Mouse (Mus musculus) neural tube, embryonic 12.5 days (tissue): ENCODE data around the gene Abcc1. TPM values are rescaled to one million over a fixed set of nuclear protein-coding genes. Genes with fewer than 3 reads are reported as not detected.

ENCODE experiments used
- ATAC-seq: fragments of 200-750 bp; cut with Nextera tagmentation; 2 replicates; pipeline ENCODE4 v1.8.0; 2017; ENCODE audit warnings: low read depth, mild to moderate bottlenecking, moderate TSS enrichment, moderate library complexity; ENCODE audit not compliant: low FRiP score
- H3K27ac ChIP-seq: fragments of 300-500 bp; sonication (generic); 2 replicates; pipeline ENCODE4 v1.5.1; 2016
- H3K27me3 ChIP-seq: fragments of 300-500 bp; sonication (generic); replicated peaks from 2 replicates; pipeline ENCODE4 v1.6.1; 2016; ENCODE audit warnings: mild to moderate bottlenecking
- H3K36me3 ChIP-seq: fragments of 300-500 bp; sonication (generic); 2 replicates; pipeline ENCODE4 v1.6.1; 2016; ENCODE audit warnings: mild to moderate bottlenecking
- H3K4me1 ChIP-seq: fragments of 300-500 bp; sonication (generic); 2 replicates; pipeline ENCODE4 v1.6.1; 2016
- H3K4me2 ChIP-seq: fragments of 300-500 bp; sonication (generic); replicated peaks from 2 replicates; pipeline ENCODE4 v1.6.1; 2016; ENCODE audit warnings: mild to moderate bottlenecking
- H3K4me3 ChIP-seq: fragments of 300-500 bp; sonication (generic); 2 replicates; pipeline ENCODE4 v1.5.1; 2016
- H3K9ac ChIP-seq: fragments of 300-500 bp; sonication (generic); 2 replicates; pipeline ENCODE4 v1.6.1; 2016; ENCODE audit warnings: mild to moderate bottlenecking
- H3K9me3 ChIP-seq: fragments of 300-500 bp; sonication (generic); 2 replicates; pipeline ENCODE4 v1.6.1; 2016; ENCODE audit warnings: mild to moderate bottlenecking
- WGBS: fragments of 180-500 bp; shearing (Covaris S2); methylation state at CpG from one replicate; pipeline ENCODE4 v1.1.7; 2016; 5-methylcytosine and 5-hydroxymethylcytosine counted together
- polyA plus RNA-seq: library from polyadenylated mRNA; unstranded; fragments of >200 nt; fragmentation: Nextera tagmentation; extraction: Ambion mirVana; gene quantifications from 2 replicates; pipeline ENCODE4 v1.2.1, GENCODE M21; 2016

Abcc1 gene
- polyA plus RNA-seq, 1 experiment from 2014 or later = 7.5 TPM

- no peak overlapping the region for H3K9ac ChIP-seq
- no peak for ATAC-seq
- no peak overlapping the region for H3K4me2 ChIP-seq
- H3K9me3 ChIP-seq = no peaks in the 10 kb centered on the region
- no peaks in the 10 kb centered on the region for H3K4me1 ChIP-seq
- H3K36me3 ChIP-seq = peaks cover 17% of the 10 kb centered on the region; the same call in 1 of the 2 replicates
- H3K4me3 ChIP-seq = no peak overlapping the region
- 77% methylated on average over 10 of the region's 10 CpGs for WGBS
- H3K27ac ChIP-seq = no peak overlapping the region
- no peaks in the 10 kb centered on the region for H3K27me3 ChIP-seq
These were observed 116.3 kb downstream of the Abcc1 start for GRCm38 (mm10) chr16:14477510-14478300.

DNA sequence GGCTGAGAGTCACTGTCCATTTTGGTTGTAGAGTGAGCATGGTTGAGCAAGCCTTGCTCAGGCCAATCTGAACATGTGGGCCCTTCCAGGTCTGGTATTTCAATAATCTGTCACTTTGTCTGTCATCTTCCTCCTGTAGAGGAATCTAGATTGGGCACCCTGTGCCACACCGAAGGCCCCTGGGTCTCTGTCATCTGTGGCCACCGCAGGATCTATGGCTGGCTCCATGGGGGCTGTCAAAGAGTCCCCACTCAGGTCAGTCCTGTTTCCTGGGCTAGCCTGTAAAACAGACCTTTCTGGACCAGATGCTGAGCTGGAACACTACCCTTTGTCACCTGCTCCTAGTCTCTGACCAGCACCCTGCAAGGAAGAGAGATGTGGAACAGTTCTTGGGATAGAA lies 118.3 kb downstream of the Abcc1 start:
- no peak overlapping the region for H3K9ac ChIP-seq
- no peaks in the 10 kb centered on the region for H3K27me3 ChIP-seq
- H3K4me1 ChIP-seq = no peaks in the 10 kb centered on the region
- H3K9me3 ChIP-seq = no peaks in the 10 kb centered on the region
- H3K27ac ChIP-seq = no peak overlapping the region
- 93% methylated on average over 2 of the region's 2 CpGs for WGBS
- ATAC-seq = no peak
- H3K4me3 ChIP-seq = no peak overlapping the region
- no peak overlapping the region for H3K4me2 ChIP-seq
- H3K36me3 ChIP-seq = no peaks in the 10 kb centered on the region

GRCm38 (mm10) chr16:14483221-14483620 lies 121.9 kb downstream of the Abcc1 start:
- Histone ChIP-seq H3K36me3 (no peaks in the 10 kb centered on the region), H3K4me1 (no peaks in the 10 kb centered on the region), H3K27ac (no peak overlapping the region), H3K9ac (no peak overlapping the region), H3K9me3 (no peaks in the 10 kb centered on the region), H3K27me3 (no peaks in the 10 kb centered on the region), H3K4me2 (no peak overlapping the region), H3K4me3 (no peak overlapping the region)
- 67% methylated on average over 1 of the region's 1 CpGs for WGBS
- no peak for ATAC-seq

DNA sequence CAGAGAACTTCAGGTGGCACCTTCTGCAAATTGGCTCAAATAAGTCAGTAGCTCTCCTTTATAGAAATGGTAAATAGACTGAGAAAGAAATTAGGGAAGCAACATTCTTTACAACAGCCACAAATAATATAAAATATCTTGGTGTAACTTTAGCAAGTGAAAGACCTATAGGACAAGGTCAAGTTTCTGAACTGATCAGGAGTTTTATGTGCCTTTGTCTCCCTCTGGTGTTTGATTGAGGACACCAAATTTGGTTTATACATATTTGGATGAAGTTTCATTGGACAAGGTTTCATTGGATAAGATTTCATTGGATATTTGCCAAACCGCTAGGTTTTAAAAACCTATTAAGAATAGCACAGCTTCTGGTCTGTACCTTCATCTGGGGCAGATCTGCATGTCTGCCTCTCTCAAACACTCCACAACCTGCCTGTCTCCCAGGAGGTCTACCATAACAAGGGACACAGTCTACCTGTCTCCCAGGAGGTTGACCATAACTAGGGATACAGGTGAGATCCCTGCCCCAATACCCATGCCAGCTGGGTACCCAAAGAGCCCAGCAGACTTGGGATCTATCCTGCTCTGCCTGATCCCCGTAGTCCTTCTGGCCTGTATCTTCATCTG lies 132.2 kb downstream of the Abcc1 start:
- WGBS = 85% methylated on average over 2 of the region's 2 CpGs
- Histone ChIP-seq H3K9ac (no peak overlapping the region), H3K36me3 (no peaks in the 10 kb centered on the region), H3K4me1 (no peaks in the 10 kb centered on the region), H3K9me3 (no peaks in the 10 kb centered on the region), H3K27me3 (no peaks in the 10 kb centered on the region), H3K4me3 (no peak overlapping the region), H3K27ac (no peak overlapping the region), H3K4me2 (no peak overlapping the region)
- no peak for ATAC-seq

DNA sequence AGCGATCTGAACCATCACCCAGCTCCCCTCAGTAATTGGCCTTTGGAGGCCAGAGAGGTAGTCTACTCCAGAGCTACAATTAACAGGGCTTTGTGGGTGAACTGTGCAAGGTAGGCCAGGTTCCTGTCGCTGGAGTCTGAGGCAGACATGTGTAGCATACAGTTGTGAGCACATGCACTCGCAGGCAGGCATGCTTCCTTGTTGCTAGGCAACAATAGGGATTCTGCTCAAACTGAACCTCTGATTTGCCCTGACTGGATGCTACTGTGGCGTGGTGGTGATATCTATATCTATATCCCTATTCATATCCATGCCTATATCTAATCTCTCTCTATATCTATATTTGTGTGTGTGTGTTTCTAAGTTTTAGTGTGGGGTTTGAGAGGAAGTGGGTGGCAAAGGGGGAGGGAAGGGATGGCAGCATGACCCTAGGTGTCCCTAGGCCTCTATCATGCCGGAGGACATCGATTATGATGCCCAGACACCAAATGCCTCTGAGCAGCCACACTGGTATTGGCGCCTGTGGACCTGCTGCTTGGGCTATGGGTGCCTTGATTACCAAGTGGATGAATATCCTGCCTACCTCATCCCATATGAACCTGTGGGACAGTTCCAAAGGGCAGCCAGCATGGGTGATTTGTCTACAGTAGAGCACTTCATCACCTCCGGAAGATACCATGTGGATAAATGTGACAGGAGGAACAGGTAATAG lies 140.4 kb downstream of the Abcc1 start:
- no peak for ATAC-seq
- H3K36me3 ChIP-seq = no peaks in the 10 kb centered on the region
- no peak overlapping the region for H3K4me2 ChIP-seq
- WGBS = 84% methylated on average over 8 of the region's 8 CpGs
- no peak overlapping the region for H3K9ac ChIP-seq
- no peak overlapping the region for H3K4me3 ChIP-seq
- H3K9me3 ChIP-seq = no peaks in the 10 kb centered on the region
- H3K27ac ChIP-seq = no peak overlapping the region
- H3K27me3 ChIP-seq = no peaks in the 10 kb centered on the region
- H3K4me1 ChIP-seq = no peaks in the 10 kb centered on the region

GRCm38 (mm10) chr16:14506461-14506860 lies 145.1 kb downstream of the Abcc1 start:
- Histone ChIP-seq H3K9me3 (no peaks in the 10 kb centered on the region), H3K4me1 (no peaks in the 10 kb centered on the region), H3K4me2 (no peak overlapping the region), H3K9ac (no peak overlapping the region), H3K4me3 (no peak overlapping the region), H3K36me3 (no peaks in the 10 kb centered on the region), H3K27ac (no peak overlapping the region), H3K27me3 (no peaks in the 10 kb centered on the region)
- 21% methylated on average over 2 of the region's 2 CpGs for WGBS
- no peak for ATAC-seq

Other genes with a start within 250 kb of the Abcc1 start
- 94.5 and 98.6 TPM in 2 replicates for gene Nde1, start 198.3 kb upstream of the Abcc1 start, polyA plus RNA-seq
- gene Marf1, start 198.2 kb upstream of the Abcc1 start, polyA plus RNA-seq = 12.6 and 17.9 TPM in 2 replicates
- 0.27 and 0.42 TPM in 2 replicates for gene Myh11, start 70.2 kb upstream of the Abcc1 start, polyA plus RNA-seq
- 168 and 172 TPM in 2 replicates for gene Fopnl, start 44.2 kb upstream of the Abcc1 start, polyA plus RNA-seq
- not detected in 2 replicates for gene A630010A05Rik, start 200.8 kb downstream of the Abcc1 start, polyA plus RNA-seq